Mouse (Mus musculus) heart, embryonic 11.5 days (tissue): ENCODE data around the gene Zeb2. TPM values are rescaled to one million over a fixed set of nuclear protein-coding genes. Genes with fewer than 3 reads are reported as not detected.

Source experiments
- ATAC-seq: fragments of 200-750 bp; cut with Nextera tagmentation; replicated peaks from 2 replicates; pipeline ENCODE4 v1.8.0; 2017; ENCODE audit warnings: moderate library complexity; ENCODE audit not compliant: insufficient number of reproducible peaks, low FRiP score, low TSS enrichment
- H3K27ac ChIP-seq: fragments of 300-500 bp; sonication (generic); 2 replicates; pipeline ENCODE4 v1.5.1; 2014; ENCODE audit warnings: mild to moderate bottlenecking, low read depth, low read length
- H3K27me3 ChIP-seq: fragments of 300-500 bp; sonication (generic); 2 replicates; pipeline ENCODE4 v1.6.1; 2014; ENCODE audit warnings: mild to moderate bottlenecking, low read length, mixed read lengths; ENCODE audit not compliant: control insufficient read depth, insufficient read depth
- H3K36me3 ChIP-seq: fragments of 300-500 bp; sonication (generic); 2 replicates; pipeline ENCODE4 v1.6.1; 2014; ENCODE audit warnings: mild to moderate bottlenecking, low read length, moderate library complexity, mixed read lengths; ENCODE audit not compliant: control insufficient read depth, insufficient read depth
- H3K4me1 ChIP-seq: fragments of 300-500 bp; sonication (generic); 2 replicates; pipeline ENCODE4 v1.6.1; 2014; ENCODE audit warnings: low read length; ENCODE audit not compliant: control insufficient read depth, insufficient read depth
- H3K4me2 ChIP-seq: fragments of 300-500 bp; sonication (generic); 2 replicates; pipeline ENCODE4 v1.6.1; 2014; ENCODE audit warnings: mild to moderate bottlenecking, moderate library complexity
- H3K4me3 ChIP-seq: fragments of 300-500 bp; sonication (generic); 2 replicates; pipeline ENCODE4 v1.5.1; 2014; ENCODE audit warnings: low read depth, low read length
- H3K9ac ChIP-seq: fragments of 300-500 bp; sonication (generic); 2 replicates; pipeline ENCODE4 v1.6.1; 2014; ENCODE audit warnings: mild to moderate bottlenecking, low read depth, low read length, moderate library complexity
- H3K9me3 ChIP-seq: fragments of 300-500 bp; sonication (generic); replicated peaks from 2 replicates; pipeline ENCODE4 v1.6.1; 2016; ENCODE audit warnings: low read length; ENCODE audit not compliant: control insufficient read depth
- WGBS: fragments of 180-500 bp; shearing (Covaris S2); extraction: QIAGEN DNeasy Blood & Tissue Kit; methylation state at CpG from one replicate; pipeline ENCODE4 v1.1.7; 2014; ENCODE audit not compliant: insufficient replicate concordance; 5-methylcytosine and 5-hydroxymethylcytosine counted together
- polyA plus RNA-seq: library from polyadenylated mRNA; unstranded; fragments of >200 nt; fragmentation: Nextera tagmentation; extraction: Ambion mirVana; gene quantifications from 2 replicates; pipeline ENCODE4 v1.2.1, GENCODE M21; 2014

Gene Zeb2
- polyA plus RNA-seq, 1 experiment from 2014 or later = 27.5 TPM

GRCm38 (mm10) chr2:45049923-45050322 lies 67.3 kb downstream of the Zeb2 start:
- 72% methylated on average over 4 of the region's 4 CpGs for WGBS
- H3K4me3 ChIP-seq = no peak overlapping the region

DNA sequence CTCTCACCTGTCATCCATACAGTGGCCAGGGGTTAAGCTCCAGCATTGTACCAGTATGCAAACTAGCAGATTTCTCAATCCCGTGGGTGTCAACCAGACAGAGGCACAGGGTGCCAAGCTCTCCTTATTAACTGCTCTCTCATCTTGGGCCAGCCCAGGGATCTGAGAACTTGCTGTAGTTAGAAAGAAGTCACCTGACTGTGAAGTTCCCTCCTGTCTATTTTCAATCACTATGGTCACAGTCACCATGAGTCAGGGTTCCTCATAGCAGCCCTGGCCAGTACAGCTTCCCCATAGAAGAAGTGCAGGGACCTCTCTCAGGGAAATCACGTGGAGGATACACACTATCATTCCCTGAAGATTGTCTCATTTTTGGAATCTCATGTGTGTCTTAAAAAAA lies 67.9 kb downstream of the Zeb2 start:
- no peak overlapping the region for H3K27ac ChIP-seq
- H3K4me3 ChIP-seq = no peak overlapping the region
- H3K9ac ChIP-seq = no peak overlapping the region
- H3K36me3 ChIP-seq = no peaks in the 10 kb centered on the region
- H3K4me2 ChIP-seq = no peak overlapping the region
- WGBS = 54% methylated on average over 2 of the region's 2 CpGs
- ATAC-seq = 0 out of 2 replicates have a peak, but pooled peaks have one; percentile 24
- no peaks in the 10 kb centered on the region for H3K27me3 ChIP-seq
- H3K4me1 ChIP-seq = peaks cover 36% of the 10 kb centered on the region
- H3K9me3 ChIP-seq = no peaks in the 10 kb centered on the region

More at GRCm38 (mm10) chr2:45049923-45050322, 67.3 kb downstream of the Zeb2 start:
- no peak for ATAC-seq
- no peaks in the 10 kb centered on the region for H3K27me3 ChIP-seq
- no peaks in the 10 kb centered on the region for H3K36me3 ChIP-seq
- H3K4me1 ChIP-seq = peaks cover 38% of the 10 kb centered on the region
- H3K9ac ChIP-seq = no peak overlapping the region
- no peaks in the 10 kb centered on the region for H3K9me3 ChIP-seq
- no peak overlapping the region; the same call in 1 of the 2 replicates for H3K27ac ChIP-seq
- no peak overlapping the region for H3K4me2 ChIP-seq

GRCm38 (mm10) chr2:45040706-45041312 lies 76.4 kb downstream of the Zeb2 start:
- peak overlapping the region; percentile 34; the same call in 1 of the 2 replicates for H3K9ac ChIP-seq

DNA sequence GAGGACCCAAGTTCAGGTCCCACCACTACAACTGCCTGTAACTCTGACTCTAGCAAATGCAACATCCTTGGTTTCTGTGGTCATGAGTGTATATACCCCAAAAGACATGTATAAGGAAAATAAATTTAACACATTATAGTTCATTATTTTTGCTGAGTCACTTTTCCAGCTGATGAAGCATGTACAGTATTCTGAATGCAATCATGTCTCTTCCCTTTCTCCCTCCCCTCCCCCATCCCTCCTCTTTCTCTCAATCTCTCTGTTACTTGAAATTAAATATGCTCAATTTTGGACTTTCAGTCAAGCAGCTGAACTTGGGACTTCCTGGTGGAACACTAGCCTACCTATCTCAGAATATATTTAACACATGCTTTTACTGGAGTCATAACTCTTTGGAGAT lies 77.7 kb downstream of the Zeb2 start:
- H3K9me3 ChIP-seq = no peaks in the 10 kb centered on the region
- H3K4me3 ChIP-seq = no peak overlapping the region
- ATAC-seq = no peak
- no peak overlapping the region for H3K4me2 ChIP-seq
- no peak overlapping the region for H3K9ac ChIP-seq
- H3K36me3 ChIP-seq = no peaks in the 10 kb centered on the region
- peaks cover 43% of the 10 kb centered on the region for H3K4me1 ChIP-seq
- H3K27ac ChIP-seq = no peak overlapping the region
- H3K27me3 ChIP-seq = no peaks in the 10 kb centered on the region

More at GRCm38 (mm10) chr2:45040706-45041312, 76.4 kb downstream of the Zeb2 start:
- 46% methylated on average over 13 of the region's 13 CpGs for WGBS
- Histone ChIP-seq H3K4me3 (no peak overlapping the region), H3K4me1 (peaks cover 43% of the 10 kb centered on the region), H3K4me2 (peak overlapping the region; percentile 29), H3K9me3 (no peaks in the 10 kb centered on the region), H3K27ac (peak overlapping the region; percentile 85), H3K36me3 (no peaks in the 10 kb centered on the region), H3K27me3 (no peaks in the 10 kb centered on the region)
- ATAC-seq = peak; percentile 70

- Histone ChIP-seq H3K9me3 (no peaks in the 10 kb centered on the region), H3K27me3 (no peaks in the 10 kb centered on the region), H3K4me3 (no peak overlapping the region), H3K9ac (no peak overlapping the region), H3K27ac (no peak overlapping the region), H3K36me3 (no peaks in the 10 kb centered on the region), H3K4me1 (peaks cover 10% of the 10 kb centered on the region; the same call in 1 of the 2 replicates), H3K4me2 (no peak overlapping the region)
- no peak for ATAC-seq
- WGBS = 88% methylated on average over 7 of the region's 7 CpGs
Measured at GRCm38 (mm10) chr2:45028091-45028638, 89.0 kb downstream of the Zeb2 start.

GRCm38 (mm10) chr2:45017186-45017800 lies 99.9 kb downstream of the Zeb2 start:
- Histone ChIP-seq H3K4me2 (no peak overlapping the region), H3K9me3 (no peaks in the 10 kb centered on the region), H3K27me3 (no peaks in the 10 kb centered on the region), H3K4me3 (no peak overlapping the region), H3K27ac (no peak overlapping the region), H3K4me1 (peaks cover 7% of the 10 kb centered on the region), H3K36me3 (peaks cover 2% of the 10 kb centered on the region; the same call in 1 of the 2 replicates), H3K9ac (no peak overlapping the region)
- ATAC-seq = no peak
- 83% methylated on average over 5 of the region's 5 CpGs for WGBS

GRCm38 (mm10) chr2:45013325-45013724 lies 103.9 kb downstream of the Zeb2 start:
- WGBS = 47% methylated on average over 5 of the region's 5 CpGs
- no peaks in the 10 kb centered on the region for H3K9me3 ChIP-seq
- H3K4me2 ChIP-seq = peak overlapping the region; percentile 16; the same call in 1 of the 2 replicates
- no peak overlapping the region for H3K4me3 ChIP-seq
- no peaks in the 10 kb centered on the region; the same call in 1 of the 2 replicates for H3K4me1 ChIP-seq
- no peaks in the 10 kb centered on the region for H3K27me3 ChIP-seq
- H3K9ac ChIP-seq = no peak overlapping the region
- no peak for ATAC-seq
- peak overlapping the region; percentile 57; the same call in 1 of the 2 replicates for H3K27ac ChIP-seq
- H3K36me3 ChIP-seq = peaks cover 2% of the 10 kb centered on the region; the same call in 1 of the 2 replicates

- H3K9me3 ChIP-seq = no peaks in the 10 kb centered on the region
- H3K27me3 ChIP-seq = no peaks in the 10 kb centered on the region
- no peak overlapping the region for H3K9ac ChIP-seq
- no peak overlapping the region for H3K4me3 ChIP-seq
- H3K4me1 ChIP-seq = no peaks in the 10 kb centered on the region; the same call in 1 of the 2 replicates
- ATAC-seq = no peak
- no peak overlapping the region for H3K4me2 ChIP-seq
- H3K36me3 ChIP-seq = peaks cover 2% of the 10 kb centered on the region; the same call in 1 of the 2 replicates
- 95% methylated on average over 3 of the region's 3 CpGs for WGBS
- H3K27ac ChIP-seq = peak overlapping the region; percentile 57; the same call in 1 of the 2 replicates
Measured at GRCm38 (mm10) chr2:45012676-45013075, 104.5 kb downstream of the Zeb2 start.
